Mouse (Mus musculus): Measurements from ENCODE around the gene Myct1.

Gene Myct1

GRCm38 (mm10) chr10:5615186-5616040 lies 21.8 kb downstream of the Myct1 start:
- DNase-seq (ENCODE audit: low spot score), result no peak

- DNase-seq (ENCODE audit: low spot score), result no peak
Observed at GRCm38 (mm10) chr10:5626268-5626667, 32.7 kb downstream of the Myct1 start.

- DNase-seq (ENCODE audit: low spot score), result no peak
Observed at GRCm38 (mm10) chr10:5633672-5634200, 40.2 kb downstream of the Myct1 start.

GRCm38 (mm10) chr10:5634336-5634735 lies 40.8 kb downstream of the Myct1 start:
- no peak for DNase-seq (ENCODE audit: low spot score)

DNA sequence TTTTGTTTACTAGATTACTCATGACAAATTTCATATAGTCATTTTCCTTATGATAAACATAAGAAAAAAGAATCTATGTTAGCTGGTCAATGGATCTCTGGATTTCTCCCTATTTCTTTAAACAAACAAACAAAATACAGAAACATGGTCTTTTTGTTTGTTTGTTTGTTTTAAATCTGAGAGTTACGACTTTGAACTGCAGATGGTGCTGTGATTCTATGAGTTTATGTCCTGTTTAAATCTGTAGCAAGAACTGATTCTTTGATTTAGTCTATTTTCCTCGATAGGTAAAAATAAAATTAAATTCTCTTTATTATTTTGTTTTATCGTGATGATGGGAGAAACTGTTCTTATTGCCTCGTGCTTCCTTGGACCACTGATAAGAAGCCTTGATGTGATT lies 43.7 kb downstream of the Myct1 start:
- DNase-seq (ENCODE audit: low spot score), result no peak

DNA sequence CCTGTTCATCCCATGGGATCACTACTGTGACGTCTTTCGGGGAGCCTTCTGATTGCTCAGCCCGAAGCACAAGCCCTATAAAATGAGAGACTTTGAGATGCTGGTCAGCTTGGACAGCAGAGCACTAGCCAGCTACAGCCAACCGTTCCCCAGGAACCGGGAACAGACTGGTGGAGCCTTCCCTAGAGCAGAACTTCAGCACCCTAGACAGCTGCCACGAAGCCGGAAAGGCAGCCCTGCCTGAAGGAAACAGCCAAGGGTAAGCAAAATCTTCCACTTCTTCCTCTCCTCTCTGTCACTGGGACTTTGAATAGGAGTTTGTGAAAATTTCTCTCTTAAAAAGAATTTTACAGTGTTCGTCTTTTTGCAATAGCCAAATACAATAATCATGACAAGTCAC lies 45.5 kb downstream of the Myct1 start, which contains the start of gene Vip:
Vip (plus strand) TSS at position 107 of the 400 bp plus-strand sequence.
- no peak for DNase-seq (ENCODE audit: low spot score)
